Mouse (Mus musculus) brown adipose tissue, adult 24 weeks (tissue): ENCODE results near the gene Mrpl58. TPM values are rescaled to one million over a fixed set of nuclear protein-coding genes. Genes with fewer than 3 reads are reported as not detected.

Experiments used
- H3K27ac ChIP-seq: fragments of 200-500 bp; replicated peaks from 2 replicates; pipeline ENCODE4 v1.5.1; 2012; ENCODE audit warnings: low read depth, mild to moderate bottlenecking, low read length
- H3K4me1 ChIP-seq: fragments of 200-500 bp; 2 replicates; pipeline ENCODE4 v1.6.1; 2012; ENCODE audit warnings: low read length, mixed read lengths; ENCODE audit not compliant: control insufficient read depth, insufficient read depth, insufficient read length
- H3K4me3 ChIP-seq: fragments of 200-500 bp; 2 replicates; pipeline ENCODE4 v1.5.1; 2012; ENCODE audit warnings: low read depth, mild to moderate bottlenecking, low read length, moderate library complexity; ENCODE audit not compliant: insufficient read depth
- polyA plus RNA-seq: library from polyadenylated mRNA; stranded (reverse); fragments of >200 nt; gene quantifications from 2 replicates; pipeline ENCODE4 v1.2.4, GENCODE M21; 2012; ENCODE audit not compliant: missing spikeins, insufficient read depth, insufficient read length

Mrpl58 gene
- polyA plus RNA-seq = 129 and 138 TPM in 2 replicates

- Histone ChIP-seq H3K4me3 (peak within 1 kb of the TSS; percentile 77), H3K4me1 (no peaks in the 10 kb centered on the region), H3K27ac (peak within 1 kb of the TSS; percentile 96)
Measured at GRCm38 (mm10) chr11:115403338-115404124, at the start of gene Mrpl58. Gene Mrpl58, plus strand, starts transcription at chr11:115403752.

DNA sequence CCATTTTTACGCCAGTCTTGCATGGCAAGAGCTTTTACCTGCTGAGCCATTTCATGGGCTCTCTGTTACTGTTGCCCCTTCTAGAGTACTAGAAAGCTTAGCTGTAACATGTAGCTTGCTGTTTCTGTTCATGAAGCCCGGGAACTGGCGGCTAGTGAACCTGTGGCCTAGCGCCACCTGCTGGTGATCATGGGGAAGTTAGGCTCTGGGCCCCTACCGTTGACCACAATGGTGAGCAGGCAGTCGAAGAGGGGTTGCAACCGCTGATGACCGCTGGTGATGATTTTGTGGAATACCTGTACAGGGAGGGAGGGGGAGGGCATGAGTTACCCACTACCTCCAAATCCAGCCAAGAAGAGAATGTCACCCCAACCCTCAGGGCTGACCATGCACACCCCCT is 49.4 kb upstream of the Mrpl58 start:
- Histone ChIP-seq H3K4me3 (no peak overlapping the region), H3K4me1 (no peaks in the 10 kb centered on the region), H3K27ac (no peak overlapping the region)

- H3K27ac ChIP-seq = no peak overlapping the region
- no peak overlapping the region for H3K4me3 ChIP-seq
- H3K4me1 ChIP-seq = 0 out of 2 replicates have a peak, but pooled peaks cover 2% of the 10 kb centered on the region
Measured at GRCm38 (mm10) chr11:115358468-115358867, 45.1 kb upstream of the Mrpl58 start.

- H3K4me1 ChIP-seq = 0 out of 2 replicates have a peak, but pooled peaks cover 2% of the 10 kb centered on the region
- no peak overlapping the region for H3K4me3 ChIP-seq
- no peak overlapping the region for H3K27ac ChIP-seq
Measured at GRCm38 (mm10) chr11:115359293-115359692, 44.3 kb upstream of the Mrpl58 start.

- H3K4me3 ChIP-seq = no peak overlapping the region
- 0 out of 2 replicates have a peak, but pooled peaks cover 2% of the 10 kb centered on the region for H3K4me1 ChIP-seq
- H3K27ac ChIP-seq = no peak overlapping the region
Measured at GRCm38 (mm10) chr11:115359726-115360125, 43.8 kb upstream of the Mrpl58 start.

GRCm38 (mm10) chr11:115364136-115364535 is 39.4 kb upstream of the Mrpl58 start:
- Histone ChIP-seq H3K4me3 (no peak overlapping the region), H3K4me1 (peaks cover 2% of the 10 kb centered on the region; the same call in 1 of the 2 replicates), H3K27ac (no peak overlapping the region)

- no peaks in the 10 kb centered on the region; the same call in 1 of the 2 replicates for H3K4me1 ChIP-seq
- no peak overlapping the region for H3K27ac ChIP-seq
- H3K4me3 ChIP-seq = peak overlapping the region; percentile 65
Measured at GRCm38 (mm10) chr11:115366039-115366705, 37.4 kb upstream of the Mrpl58 start.

- H3K4me3 ChIP-seq = peak overlapping the region; percentile 65
- H3K27ac ChIP-seq = no peak overlapping the region
- no peaks in the 10 kb centered on the region; the same call in 1 of the 2 replicates for H3K4me1 ChIP-seq
Measured at GRCm38 (mm10) chr11:115366706-115367394, 36.7 kb upstream of the Mrpl58 start.

DNA sequence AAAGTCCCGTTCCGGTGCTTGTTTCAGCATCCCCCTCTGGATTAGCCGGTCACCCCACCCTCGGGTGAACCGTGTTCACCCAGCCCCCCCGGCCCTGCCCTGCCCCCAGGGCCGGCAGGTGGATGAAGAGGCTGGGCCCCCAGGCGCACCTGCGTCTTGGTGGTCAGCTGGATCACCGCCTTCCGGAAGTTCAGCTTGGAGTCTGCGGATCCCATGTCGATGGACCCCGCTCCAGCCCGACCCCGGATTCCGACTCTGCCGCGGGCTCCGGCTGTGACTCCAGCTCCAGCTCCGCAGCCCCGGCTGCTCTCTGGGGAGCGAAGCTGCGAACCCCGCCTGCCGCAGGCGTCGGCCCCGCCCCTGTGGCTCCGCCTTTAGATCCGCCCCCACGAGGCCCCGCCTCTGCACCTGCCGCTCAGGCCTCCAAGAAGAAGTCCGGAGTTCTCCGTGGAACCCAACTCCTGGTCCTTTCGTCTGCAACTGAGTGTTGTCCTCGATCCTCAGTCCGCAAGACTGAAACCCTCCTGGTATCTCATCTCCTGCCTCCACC is 36.1 kb upstream of the Mrpl58 start, which contains the start of gene Hid1:
TSS of gene Hid1 (minus strand) at position 362 of the 550 bp plus-strand sequence.
- peak within 1 kb of the TSS; percentile 65 for H3K4me3 ChIP-seq
- H3K27ac ChIP-seq = no peak within 1 kb of the TSS
- no peaks in the 10 kb centered on the region; the same call in 1 of the 2 replicates for H3K4me1 ChIP-seq

GRCm38 (mm10) chr11:115370368-115370767 is 33.2 kb upstream of the Mrpl58 start:
- Histone ChIP-seq H3K4me1 (peaks cover 4% of the 10 kb centered on the region; the same call in 1 of the 2 replicates), H3K4me3 (no peak overlapping the region), H3K27ac (no peak overlapping the region)

DNA sequence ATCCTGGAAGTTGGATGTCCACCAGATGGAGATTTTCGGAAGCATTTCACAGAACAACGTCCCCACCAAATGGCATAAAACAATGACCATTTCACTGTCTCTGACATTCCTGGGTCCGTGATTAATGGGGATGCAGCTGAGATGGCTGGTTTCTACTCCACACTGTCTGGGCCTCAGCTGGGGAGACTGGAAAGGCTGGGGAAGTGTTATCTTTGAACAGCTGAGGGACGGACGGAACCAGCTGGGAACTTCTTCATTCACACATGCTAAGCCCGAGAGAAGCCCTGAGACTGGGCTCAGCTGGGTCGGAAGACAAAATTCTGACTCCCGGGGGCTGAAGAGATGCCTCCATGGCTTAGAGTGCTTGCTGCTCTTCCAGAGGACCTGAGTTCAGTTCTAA is 32.2 kb upstream of the Mrpl58 start:
- no peak overlapping the region for H3K4me3 ChIP-seq
- H3K27ac ChIP-seq = no peak overlapping the region
- H3K4me1 ChIP-seq = 0 out of 2 replicates have a peak, but pooled peaks cover 4% of the 10 kb centered on the region

- Histone ChIP-seq H3K27ac (no peak overlapping the region), H3K4me3 (no peak overlapping the region), H3K4me1 (0 out of 2 replicates have a peak, but pooled peaks cover 4% of the 10 kb centered on the region)
Measured at GRCm38 (mm10) chr11:115372015-115372414, 31.5 kb upstream of the Mrpl58 start.

DNA sequence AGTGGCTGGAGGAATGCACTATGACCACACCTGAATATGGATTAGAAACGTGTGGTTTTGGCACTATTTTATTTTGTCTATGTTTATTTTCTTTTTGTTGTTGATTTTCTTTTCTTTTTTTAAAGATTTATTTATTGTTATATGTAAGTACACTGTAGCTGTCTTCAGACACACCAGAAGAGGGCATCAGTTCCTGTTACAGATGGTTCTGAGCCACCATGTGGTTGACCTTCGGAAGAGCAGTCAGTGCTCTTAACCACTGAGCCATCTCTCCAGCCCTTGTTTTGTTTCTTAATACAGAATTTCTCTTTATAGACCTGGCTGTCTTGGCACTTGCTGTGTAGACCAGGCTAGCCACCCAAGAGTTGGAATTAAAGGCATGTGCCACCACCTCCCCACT is 30.8 kb upstream of the Mrpl58 start:
- Histone ChIP-seq H3K4me1 (0 out of 2 replicates have a peak, but pooled peaks cover 4% of the 10 kb centered on the region), H3K4me3 (no peak overlapping the region), H3K27ac (no peak overlapping the region)

DNA sequence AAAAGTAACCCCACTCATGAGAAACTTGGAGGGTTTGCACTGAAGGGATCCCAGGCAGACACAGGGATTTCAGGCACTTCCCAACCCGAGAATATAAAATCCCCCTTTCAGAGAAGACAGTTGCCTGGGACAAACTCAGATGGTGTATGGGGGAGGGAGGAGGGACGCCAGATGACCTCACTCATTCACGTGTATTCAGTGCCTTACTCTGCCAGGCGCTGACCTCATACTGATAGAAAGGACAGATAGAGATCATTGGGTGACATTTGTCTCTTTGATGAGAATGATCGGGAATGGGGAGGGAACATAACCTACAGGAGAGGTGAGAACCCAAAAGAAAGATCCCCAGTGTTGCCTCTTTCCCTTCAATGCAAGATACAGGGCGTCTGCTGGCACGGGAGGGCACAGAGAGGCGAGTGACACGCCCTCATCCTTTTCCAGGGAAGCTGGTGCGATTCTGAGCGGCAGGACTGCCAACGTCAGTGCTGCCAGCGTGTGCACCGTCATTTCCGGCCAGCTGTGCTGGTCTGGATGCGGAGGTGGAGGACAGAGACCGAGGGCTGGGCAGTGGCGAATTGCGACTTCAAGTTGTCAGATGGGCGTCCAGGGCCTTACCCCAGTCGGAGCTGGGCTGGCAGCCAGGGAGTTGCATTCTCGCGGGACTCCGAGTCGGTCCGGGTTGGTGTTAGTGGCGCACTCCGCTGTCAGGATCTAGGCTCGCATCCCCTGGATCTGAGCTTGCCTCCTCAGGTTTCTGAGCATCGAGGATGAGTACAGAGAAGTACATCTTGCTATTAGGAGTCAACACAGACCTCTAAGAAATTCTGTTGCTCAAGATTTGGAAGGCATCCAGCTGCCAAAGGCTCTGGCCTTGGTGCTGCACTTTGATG is 29.5 kb upstream of the Mrpl58 start:
- 0 out of 2 replicates have a peak, but pooled peaks cover 4% of the 10 kb centered on the region for H3K4me1 ChIP-seq
- no peak overlapping the region for H3K27ac ChIP-seq
- H3K4me3 ChIP-seq = peak overlapping the region; percentile 46
